ENCODE assay signal across 21 mouse cellular contexts in genomic region chr16:96095966-96096365, GRCm38 (mm10).
"Had no signal": no experiment of that assay in that cellular context is flagged by ENCODE, and none has a peak within 500 bp of the region (broad histone marks: within the 10 kb centered on the region; RNA-seq: fewer than 3 reads in every experiment).

No protein-coding gene starts in this region.

- H3K4me1 ChIP-seq: liver, embryonic 15.5 days; neural tube, embryonic 13.5 days; neural tube, embryonic 15.5 days had no signal

- H3K36me3 ChIP-seq: liver, embryonic 15.5 days; lung, embryonic 15.5 days; neural tube, embryonic 13.5 days; neural tube, embryonic 15.5 days had no signal

- H3K4me2 ChIP-seq: liver, embryonic 15.5 days; lung, embryonic 15.5 days; midbrain, embryonic 11.5 days; neural tube, embryonic 13.5 days; neural tube, embryonic 15.5 days had no signal

- H3K9me3 ChIP-seq: liver, embryonic 15.5 days; lung, embryonic 15.5 days; neural tube, embryonic 13.5 days; neural tube, embryonic 15.5 days had no signal

- DNase-seq: liver, postnatal 0 days; lung, adult 2 months; lung, postnatal 14 days; lung, postnatal 36 days; midbrain, embryonic 14.5 days; right cerebral cortex, postnatal 25 days; right cerebral cortex, postnatal 4 days; spleen, adult 18-20 months; thymus, adult 18-20 months; thymus, postnatal 14 days; thymus, postnatal 36 days had no signal

- H3K4me3 ChIP-seq: liver, embryonic 15.5 days; lung, embryonic 15.5 days; megakaryocyte, embryonic 14.5 days; myocyte; neural tube, embryonic 13.5 days; neural tube, embryonic 15.5 days had no signal

- ATAC-seq: liver, postnatal 0 days; lung, postnatal 0 days; midbrain, embryonic 16.5 days had no signal

- H3K9ac ChIP-seq: liver, embryonic 15.5 days; liver, postnatal 0 days; lung, embryonic 15.5 days; neural tube, embryonic 13.5 days; neural tube, embryonic 15.5 days had no signal

- H3K27ac ChIP-seq: liver, embryonic 15.5 days; lung, embryonic 15.5 days; macrophage; neural tube, embryonic 13.5 days; neural tube, embryonic 15.5 days had no signal

- H3K27me3 ChIP-seq: lung, embryonic 15.5 days; neural tube, embryonic 13.5 days; neural tube, embryonic 15.5 days had no signal
